Mouse (Mus musculus) cerebellum, adult 9-11 months (tissue): Measurements from ENCODE around the gene 2410131K14Rik.

Experiments used
- DNase-seq: peaks from one replicate; pipeline ENCODE4 v3.0.0; 2022

Gene 2410131K14Rik

GRCm38 (mm10) chr5:118244606-118245443, at the start of gene 2410131K14Rik, which contains the start of gene Rnft2:
Gene 2410131K14Rik, plus strand, starts transcription at chr5:118245227.
Gene Rnft2, minus strand, starts transcription at chr5:118245116.
- DNase-seq, result peak; percentile 100

DNA sequence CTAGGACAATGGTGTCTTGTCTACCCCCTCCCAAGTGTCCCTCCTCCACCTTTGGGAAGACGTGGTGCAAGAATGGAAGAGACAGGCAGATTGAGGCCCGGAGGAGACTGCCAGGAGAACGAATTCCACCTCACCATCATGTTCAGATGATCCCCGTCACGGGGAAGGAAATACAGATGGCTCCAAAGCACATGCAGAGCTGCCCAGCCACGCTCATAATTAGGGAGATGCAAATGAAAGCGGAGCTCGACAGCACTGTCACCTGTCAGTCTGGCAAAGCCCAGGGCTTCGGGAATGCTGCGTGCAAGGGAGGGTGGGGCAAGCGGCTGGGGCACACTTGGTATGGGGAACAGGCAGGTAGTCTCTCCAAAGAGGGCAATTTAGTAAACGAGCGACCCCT, 47.6 kb upstream of the 2410131K14Rik start:
- DNase-seq, result no peak

DNA sequence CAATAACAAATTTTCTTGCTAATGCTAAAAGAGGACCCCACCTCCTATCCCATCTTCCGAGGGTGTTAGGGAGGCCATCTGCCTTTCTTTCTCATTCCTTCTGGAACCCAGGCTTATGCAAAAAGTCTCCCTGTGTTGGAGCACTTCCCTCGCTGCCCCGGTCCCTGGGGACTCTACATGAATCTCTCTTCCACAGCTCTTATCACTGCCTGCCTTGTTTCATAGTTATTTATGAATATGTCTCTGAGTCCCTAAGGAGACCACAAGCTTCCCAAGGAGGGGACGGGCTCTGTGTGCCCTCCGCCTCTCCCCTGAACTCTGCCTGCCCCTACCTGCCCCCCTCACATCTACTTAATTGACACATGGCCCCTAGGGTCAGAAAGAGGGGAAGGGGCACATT, 45.4 kb upstream of the 2410131K14Rik start:
- DNase-seq, result no peak

DNA sequence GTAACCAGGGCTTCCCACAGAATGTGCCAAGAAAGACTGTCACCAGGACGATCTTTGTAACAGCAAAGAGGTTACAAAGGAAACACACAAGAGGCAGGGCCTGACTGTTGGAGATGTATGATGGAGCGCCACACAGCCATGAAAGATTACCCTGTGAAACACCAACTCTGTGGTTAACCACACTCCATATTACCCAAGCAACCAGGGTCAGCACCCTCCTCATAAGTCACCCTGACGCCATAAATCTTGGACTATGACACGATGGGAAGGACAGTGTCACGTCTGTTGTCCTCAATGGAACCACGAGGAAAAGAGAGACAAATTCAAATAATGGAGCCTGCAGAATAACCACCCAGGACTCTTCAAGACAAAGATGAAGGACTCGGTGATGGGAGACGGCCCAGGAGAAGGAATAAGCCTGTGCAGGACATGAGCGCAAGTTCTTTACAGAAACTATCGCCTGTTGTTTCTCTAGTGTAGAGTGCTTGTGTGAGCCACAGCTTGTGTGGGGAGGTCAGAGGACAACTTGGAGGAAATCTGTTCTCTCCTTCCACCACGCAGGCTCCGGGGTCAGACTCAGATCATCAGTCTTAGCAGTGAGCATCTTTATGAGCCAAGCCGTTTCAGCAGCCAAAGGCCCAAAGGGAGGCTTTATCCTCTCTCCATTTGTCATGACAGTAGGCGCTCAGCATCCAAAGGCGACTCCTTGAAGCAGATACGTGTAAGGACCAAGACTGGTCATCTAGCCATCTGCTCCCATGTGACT, 40.2 kb upstream of the 2410131K14Rik start:
- DNase-seq, result no peak

DNA sequence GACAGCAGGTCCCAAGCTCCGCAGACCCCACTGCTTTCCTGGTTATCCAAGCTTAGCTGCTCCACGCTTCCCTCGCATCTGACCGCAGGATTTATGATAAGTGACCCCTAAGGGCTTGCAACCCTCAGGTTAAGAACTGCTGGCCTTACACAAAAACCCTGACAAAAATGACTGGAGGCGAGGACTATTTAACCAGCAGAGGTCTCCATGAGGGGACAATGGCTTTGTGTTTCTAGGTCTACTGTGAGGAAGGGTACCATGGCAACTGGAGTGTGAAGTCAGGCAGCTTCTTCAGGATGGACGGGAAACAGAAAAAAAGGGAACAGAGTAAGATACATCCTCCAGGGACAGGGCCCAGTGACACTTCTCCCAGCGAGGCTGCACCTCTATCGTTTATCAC, 39.2 kb upstream of the 2410131K14Rik start:
- no peak for DNase-seq

DNA sequence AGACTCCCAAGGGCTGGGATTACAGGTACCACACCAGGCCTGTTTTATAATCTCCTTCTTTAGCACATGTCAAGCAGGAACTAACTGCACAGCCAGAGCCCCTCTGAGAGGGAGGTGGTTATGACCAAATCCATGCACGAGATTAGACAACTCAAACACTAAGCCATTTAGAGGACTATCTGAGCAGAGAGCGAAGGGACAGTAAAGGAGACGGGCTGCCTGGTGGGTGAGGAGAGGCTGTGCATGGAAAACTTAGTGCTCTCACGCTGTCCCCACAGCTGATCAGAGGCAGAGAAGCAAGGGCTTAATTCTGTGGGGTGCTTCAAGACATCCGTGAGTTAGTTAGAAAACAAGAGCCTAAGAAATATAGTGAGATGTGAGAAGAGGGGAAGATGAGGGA, 31.0 kb upstream of the 2410131K14Rik start:
- DNase-seq, result peak; percentile 24

GRCm38 (mm10) chr5:118214418-118215154, 30.4 kb upstream of the 2410131K14Rik start:
- peak; percentile 93 for DNase-seq

DNA sequence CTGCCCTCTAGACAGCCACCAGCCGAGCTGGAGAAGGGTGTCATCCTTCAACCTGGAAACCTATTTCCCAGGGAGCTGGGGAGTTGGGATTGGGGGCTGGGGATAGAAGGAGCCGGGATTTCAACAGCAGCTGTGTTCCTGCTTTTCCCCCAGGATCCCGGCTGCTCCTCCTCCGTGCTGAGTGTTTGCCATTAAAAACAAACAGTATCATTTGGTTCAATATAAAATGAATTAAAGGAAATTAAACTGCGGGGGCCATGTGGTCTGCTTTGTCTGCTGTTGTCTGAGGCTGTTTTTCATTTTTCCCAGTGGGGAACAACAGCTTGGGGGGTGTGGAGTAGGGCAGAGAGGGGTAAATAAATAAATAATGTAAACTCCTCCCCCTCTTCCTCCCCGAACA, 27.6 kb upstream of the 2410131K14Rik start:
- no peak for DNase-seq

DNA sequence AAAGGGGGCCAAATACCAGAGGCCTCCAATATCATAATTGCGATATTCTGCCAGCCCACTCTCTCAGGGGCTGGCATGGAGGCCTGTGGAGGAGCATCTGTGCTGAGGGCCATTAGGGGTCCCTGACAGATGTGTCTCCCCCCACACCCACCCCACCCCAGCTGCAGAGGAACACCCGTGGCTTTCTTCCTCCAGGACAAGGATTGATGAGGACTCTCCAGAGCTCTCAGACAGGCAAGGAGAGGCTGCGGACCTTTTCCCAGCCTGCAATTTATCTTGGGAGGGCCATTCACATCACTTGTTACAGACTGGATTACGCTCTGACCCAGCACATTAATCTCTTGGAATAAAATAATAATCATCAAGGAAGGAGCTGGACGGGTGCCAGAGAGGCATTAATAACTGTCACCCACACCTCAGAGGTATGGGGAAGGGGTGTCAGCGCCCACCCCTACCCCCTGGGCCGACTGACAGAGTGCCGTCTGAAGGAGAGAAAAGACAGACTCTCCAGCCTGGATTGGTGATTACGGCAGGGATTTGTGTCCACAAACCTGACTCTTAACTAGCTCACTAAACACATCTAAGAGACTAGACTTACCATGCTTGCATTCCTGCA, 21.8 kb upstream of the 2410131K14Rik start:
- no peak for DNase-seq

DNA sequence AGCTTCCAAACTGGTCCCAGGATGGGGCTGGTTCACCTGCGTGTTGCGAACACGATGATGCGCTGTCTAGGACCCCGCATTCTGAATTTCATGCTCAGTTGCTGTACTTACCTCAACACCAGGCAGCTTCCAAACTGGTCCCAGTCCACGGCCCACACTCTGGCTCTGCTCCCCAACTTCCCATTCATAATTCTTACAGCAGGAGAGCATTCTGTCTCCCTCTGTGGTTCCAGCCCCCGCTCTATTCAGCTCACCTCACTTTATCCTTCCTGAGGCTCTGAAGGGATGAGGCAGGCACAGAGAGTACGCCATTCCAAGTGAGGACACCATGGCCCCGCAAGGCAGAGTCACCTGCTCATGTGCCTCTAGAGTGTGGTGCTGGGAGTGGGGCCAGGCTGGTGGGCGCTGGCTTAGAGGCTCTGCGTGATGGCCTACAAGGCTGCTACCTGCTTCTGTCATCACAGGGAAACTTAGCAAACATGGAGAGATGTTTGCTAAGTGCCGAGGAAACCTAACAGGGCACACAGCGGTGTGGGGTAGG, 14.9 kb upstream of the 2410131K14Rik start:
- DNase-seq, result no peak

DNA sequence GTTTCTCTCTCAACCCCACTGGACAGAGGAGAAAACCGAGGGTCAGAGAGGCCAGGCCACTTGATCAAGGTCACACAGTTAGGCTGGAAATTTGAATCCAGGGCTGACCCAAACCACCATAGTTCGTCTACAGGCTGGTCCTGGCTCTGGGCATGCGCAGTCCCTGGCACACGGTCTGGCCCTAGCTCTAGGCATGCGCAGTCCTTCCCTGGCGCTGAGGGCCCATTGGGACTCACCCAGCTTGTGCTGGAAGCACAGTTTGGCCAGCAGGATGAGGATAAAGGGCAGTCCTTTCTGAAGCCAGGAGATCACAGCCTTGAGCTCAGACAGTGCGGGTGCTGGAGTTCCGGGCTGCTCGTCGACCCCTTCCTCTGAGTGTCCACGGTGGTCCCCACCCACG, 8.1 kb upstream of the 2410131K14Rik start:
- DNase-seq, result peak; percentile 83

- DNase-seq, result peak; percentile 12
Observed at GRCm38 (mm10) chr5:118239671-118240070, 5.4 kb upstream of the 2410131K14Rik start.

- DNase-seq, result peak; percentile 61
Observed at GRCm38 (mm10) chr5:118245606-118246308, 730 bp downstream of the 2410131K14Rik start.

- peak; percentile 25 for DNase-seq
Observed at GRCm38 (mm10) chr5:118247378-118247777, 2.4 kb downstream of the 2410131K14Rik start.

- DNase-seq, result no peak
Observed at GRCm38 (mm10) chr5:118250987-118251386, 6.0 kb downstream of the 2410131K14Rik start.

DNA sequence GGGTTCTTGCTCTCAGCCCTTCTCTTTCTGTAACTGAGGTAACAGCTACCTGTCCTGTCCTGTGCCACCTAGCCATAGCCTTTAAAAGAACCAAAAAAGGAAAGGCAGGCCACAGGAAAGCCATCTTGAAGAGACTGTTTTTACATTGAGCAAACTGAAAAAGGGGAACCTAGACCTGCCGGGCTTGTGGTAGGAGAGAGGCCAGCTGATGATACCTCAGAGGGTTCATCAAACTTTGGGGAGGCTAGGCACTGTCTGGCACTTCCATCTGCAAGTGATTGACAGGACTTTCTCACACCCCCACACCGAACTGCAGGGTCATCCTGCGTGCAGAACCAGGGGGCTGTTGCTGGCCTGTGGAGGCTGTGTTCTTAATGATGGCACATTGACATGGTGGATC, 8.5 kb downstream of the 2410131K14Rik start:
- DNase-seq, result no peak

GRCm38 (mm10) chr5:118256981-118257380, 12.0 kb downstream of the 2410131K14Rik start:
- DNase-seq, result no peak

DNA sequence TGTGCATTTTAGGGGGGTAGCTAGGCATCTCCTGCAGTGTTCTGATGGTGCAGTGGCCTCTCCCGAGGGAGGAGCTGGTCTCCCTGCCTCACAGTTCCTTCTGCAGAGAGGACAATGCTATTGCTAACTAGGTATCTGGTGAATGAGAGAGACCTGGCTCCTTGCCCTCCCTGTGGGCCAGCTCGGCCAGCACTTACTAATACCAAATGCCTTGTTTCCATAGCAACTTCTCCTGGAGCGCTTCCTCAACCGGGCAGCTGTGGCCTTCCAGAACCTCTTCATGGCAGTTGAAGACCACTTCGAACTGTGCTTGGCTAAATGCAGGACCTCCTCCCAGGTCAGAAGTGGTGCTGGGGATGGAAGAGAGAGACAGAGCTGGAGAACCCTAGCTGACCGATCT, 14.1 kb downstream of the 2410131K14Rik start:
- no peak for DNase-seq

GRCm38 (mm10) chr5:118259636-118260035, 14.6 kb downstream of the 2410131K14Rik start:
- no peak for DNase-seq

DNA sequence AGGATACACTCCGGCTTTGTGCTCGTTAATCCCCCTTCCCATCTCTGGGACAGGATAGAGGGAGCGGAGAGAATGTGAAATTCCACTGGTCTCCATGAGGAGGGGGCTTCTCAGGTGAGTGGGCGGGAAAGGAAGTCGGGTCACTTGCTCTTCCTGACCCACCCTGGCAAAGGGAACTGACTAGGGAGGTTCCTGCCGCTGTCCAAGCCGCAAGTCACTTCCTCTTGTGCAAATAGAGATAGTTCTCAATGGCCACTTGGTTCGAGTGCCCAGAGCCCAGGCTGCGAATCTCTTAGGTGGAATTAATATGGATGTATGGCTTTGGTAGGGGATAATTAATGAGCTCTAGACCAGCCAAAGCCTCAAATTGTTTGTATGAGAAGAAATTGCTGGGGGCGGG, 15.0 kb downstream of the 2410131K14Rik start:
- DNase-seq, result no peak

DNA sequence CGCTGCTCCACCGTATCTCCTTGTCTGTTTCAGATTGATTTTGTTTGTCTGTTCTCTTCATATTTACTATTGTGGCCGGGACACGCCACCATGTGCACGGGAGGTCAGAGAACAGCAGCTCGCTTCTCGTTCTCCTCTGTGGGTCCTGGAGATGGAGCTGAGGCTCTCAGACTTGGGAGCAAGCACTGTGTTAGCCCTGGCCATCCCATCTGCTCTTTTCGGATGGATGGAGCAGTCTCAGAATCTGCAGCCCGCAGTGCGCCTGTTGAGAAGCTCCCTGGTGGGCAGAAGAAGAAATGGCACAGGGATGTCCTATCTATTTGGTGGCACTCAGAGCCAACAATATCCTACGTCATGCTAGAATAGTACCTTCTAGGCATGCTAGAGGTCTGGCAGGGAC, 15.6 kb downstream of the 2410131K14Rik start:
- DNase-seq, result peak; percentile 72

DNA sequence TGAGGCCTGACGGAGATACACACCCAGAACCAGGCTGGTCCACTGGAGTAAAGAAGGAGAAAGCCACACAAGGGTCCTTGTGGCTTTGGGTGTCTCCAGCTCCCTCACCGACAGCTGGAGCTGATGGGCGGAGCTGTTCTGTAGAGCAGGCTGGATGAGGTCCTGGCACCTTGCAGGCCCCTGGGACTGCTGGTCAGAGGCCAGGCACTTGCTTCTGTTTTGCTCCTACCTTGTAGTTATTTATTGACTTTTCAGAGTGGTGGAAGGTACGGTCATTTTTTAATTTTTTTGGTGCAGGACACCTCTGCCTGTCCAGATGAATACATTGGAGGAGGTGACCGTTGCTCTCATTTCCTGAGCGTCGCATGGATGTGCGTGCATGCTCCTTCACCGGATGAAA, 16.2 kb downstream of the 2410131K14Rik start:
- DNase-seq, result no peak
